Mouse (Mus musculus) stomach, embryonic 16.5 days (tissue): Measurements from ENCODE around the gene Akap5. TPM values are rescaled to one million over a fixed set of nuclear protein-coding genes. Genes with fewer than 3 reads are reported as not detected.
A peak's percentile ranks its signal among the peaks of the same experiment; 100 is the strongest.

Source experiments
- ATAC-seq: fragments of 200-750 bp; cut with Nextera tagmentation; 2 replicates; pipeline ENCODE4 v1.8.0; 2017; ENCODE audit warnings: moderate number of reproducible peaks, moderate TSS enrichment; ENCODE audit not compliant: insufficient read depth, low FRiP score
- H3K27ac ChIP-seq: fragments of 300-500 bp; sonication (generic); 2 replicates; pipeline ENCODE4 v1.5.1; 2014; ENCODE audit warnings: low read length
- H3K27me3 ChIP-seq: fragments of 300-500 bp; sonication (generic); 2 replicates; pipeline ENCODE4 v1.6.1; 2014; ENCODE audit warnings: low read length, control low read depth, mixed read lengths; ENCODE audit not compliant: control insufficient read depth, insufficient read depth
- H3K36me3 ChIP-seq: fragments of 300-500 bp; sonication (generic); 2 replicates; pipeline ENCODE4 v1.6.1; 2014; ENCODE audit warnings: low read length; ENCODE audit not compliant: control insufficient read depth, insufficient read depth
- H3K4me1 ChIP-seq: fragments of 300-500 bp; sonication (generic); 2 replicates; pipeline ENCODE4 v1.6.1; 2014; ENCODE audit warnings: low read length, control low read depth, mixed read lengths; ENCODE audit not compliant: control insufficient read depth, insufficient read depth
- H3K4me2 ChIP-seq: fragments of 300-500 bp; sonication (generic); 2 replicates; pipeline ENCODE4 v1.6.1; 2014; ENCODE audit warnings: low read depth, low read length, mixed read lengths
- H3K4me3 ChIP-seq: fragments of 300-500 bp; sonication (generic); replicated peaks from 2 replicates; pipeline ENCODE4 v1.5.1; 2014; ENCODE audit warnings: mild to moderate bottlenecking, low read length
- H3K9ac ChIP-seq: fragments of 300-500 bp; sonication (generic); 2 replicates; pipeline ENCODE4 v1.6.1; 2014; ENCODE audit warnings: low read length
- H3K9me3 ChIP-seq: fragments of 300-500 bp; sonication (generic); replicated peaks from 2 replicates; pipeline ENCODE4 v1.6.1; 2016; ENCODE audit warnings: low read length, control low read depth; ENCODE audit not compliant: control insufficient read depth
- WGBS: fragments of 180-500 bp; shearing (Covaris S2); extraction: QIAGEN DNeasy Blood & Tissue Kit; methylation state at CpG from one replicate; pipeline ENCODE4 v1.1.7; 2014; 5-methylcytosine and 5-hydroxymethylcytosine counted together
- polyA plus RNA-seq: library from polyadenylated mRNA; unstranded; fragments of >200 nt; fragmentation: Nextera tagmentation; extraction: Ambion mirVana; gene quantifications from 2 replicates; pipeline ENCODE4 v1.2.1, GENCODE M21; 2015

Gene Akap5
- polyA plus RNA-seq: 4.8 TPM in 2 replicates

- H3K27ac ChIP-seq: no peak within 1 kb of the TSS
- WGBS: 2% methylated on average over 53 of the region's 53 CpGs
- ATAC-seq: peak; percentile 93
- peaks cover 2% of the 10 kb centered on the region for H3K4me1 ChIP-seq
- H3K9me3 ChIP-seq: no peaks in the 10 kb centered on the region
- no peaks in the 10 kb centered on the region for H3K36me3 ChIP-seq
- peak within 1 kb of the TSS; percentile 73 for H3K9ac ChIP-seq
- peak within 1 kb of the TSS; percentile 98 for H3K4me2 ChIP-seq
- H3K4me3 ChIP-seq: peak within 1 kb of the TSS; percentile 66
- no peaks in the 10 kb centered on the region for H3K27me3 ChIP-seq
Measured at GRCm38 (mm10) chr12:76324679-76325431, at the start of gene Akap5. Akap5 (plus strand) TSS chr12:76324891.

- Histone ChIP-seq H3K9ac (no peak overlapping the region), H3K36me3 (peaks cover 3% of the 10 kb centered on the region; the same call in 1 of the 2 replicates), H3K4me3 (no peak overlapping the region), H3K4me2 (no peak overlapping the region), H3K4me1 (no peaks in the 10 kb centered on the region), H3K27me3 (no peaks in the 10 kb centered on the region), H3K9me3 (no peaks in the 10 kb centered on the region), H3K27ac (no peak overlapping the region)
- ATAC-seq: no peak
- 49% methylated on average over 6 of the region's 6 CpGs for WGBS
Measured at GRCm38 (mm10) chr12:76278209-76278608, 46.5 kb upstream of the Akap5 start.

- Histone ChIP-seq H3K9me3 (no peaks in the 10 kb centered on the region), H3K36me3 (peaks cover 3% of the 10 kb centered on the region; the same call in 1 of the 2 replicates), H3K4me2 (no peak overlapping the region), H3K27me3 (no peaks in the 10 kb centered on the region), H3K4me3 (no peak overlapping the region), H3K9ac (no peak overlapping the region), H3K4me1 (no peaks in the 10 kb centered on the region), H3K27ac (no peak overlapping the region)
- ATAC-seq: no peak; the same call in 1 of the 2 replicates
- WGBS: 88% methylated on average over 9 of the region's 9 CpGs
Measured at GRCm38 (mm10) chr12:76280556-76280955, 44.1 kb upstream of the Akap5 start.

- H3K27me3 ChIP-seq: no peaks in the 10 kb centered on the region
- H3K4me3 ChIP-seq: no peak overlapping the region
- peaks cover 3% of the 10 kb centered on the region; the same call in 1 of the 2 replicates for H3K36me3 ChIP-seq
- no peaks in the 10 kb centered on the region for H3K9me3 ChIP-seq
- no peak overlapping the region for H3K27ac ChIP-seq
- no peak overlapping the region for H3K9ac ChIP-seq
- no peak overlapping the region for H3K4me2 ChIP-seq
- 66% methylated on average over 2 of the region's 2 CpGs for WGBS
- ATAC-seq: no peak
- no peaks in the 10 kb centered on the region for H3K4me1 ChIP-seq
Measured at GRCm38 (mm10) chr12:76281111-76281660, 43.5 kb upstream of the Akap5 start.

- Histone ChIP-seq H3K27me3 (no peaks in the 10 kb centered on the region), H3K9ac (no peak overlapping the region), H3K4me3 (no peak overlapping the region), H3K36me3 (peaks cover 3% of the 10 kb centered on the region; the same call in 1 of the 2 replicates), H3K27ac (no peak overlapping the region), H3K9me3 (no peaks in the 10 kb centered on the region), H3K4me1 (no peaks in the 10 kb centered on the region), H3K4me2 (no peak overlapping the region)
- no peak for ATAC-seq
- WGBS: 41% methylated on average over 4 of the region's 4 CpGs
Measured at GRCm38 (mm10) chr12:76282132-76282531, 42.6 kb upstream of the Akap5 start.

- no peaks in the 10 kb centered on the region for H3K9me3 ChIP-seq
- ATAC-seq: no peak
- H3K9ac ChIP-seq: no peak overlapping the region
- no peak overlapping the region for H3K4me3 ChIP-seq
- H3K4me1 ChIP-seq: no peaks in the 10 kb centered on the region
- no peak overlapping the region for H3K27ac ChIP-seq
- H3K4me2 ChIP-seq: no peak overlapping the region
- H3K36me3 ChIP-seq: peaks cover 3% of the 10 kb centered on the region; the same call in 1 of the 2 replicates
- no peaks in the 10 kb centered on the region for H3K27me3 ChIP-seq
- 93% methylated on average over 17 of the region's 17 CpGs for WGBS
Measured at GRCm38 (mm10) chr12:76282532-76283173, 42.0 kb upstream of the Akap5 start.

GRCm38 (mm10) chr12:76285418-76285817 is 39.3 kb upstream of the Akap5 start:
- H3K27ac ChIP-seq: no peak overlapping the region
- H3K4me3 ChIP-seq: no peak overlapping the region
- H3K9me3 ChIP-seq: no peaks in the 10 kb centered on the region
- WGBS: 66% methylated on average over 6 of the region's 6 CpGs
- no peaks in the 10 kb centered on the region for H3K36me3 ChIP-seq
- no peaks in the 10 kb centered on the region for H3K27me3 ChIP-seq
- no peak for ATAC-seq
- H3K4me1 ChIP-seq: no peaks in the 10 kb centered on the region
- no peak overlapping the region for H3K9ac ChIP-seq
- no peak overlapping the region for H3K4me2 ChIP-seq

GRCm38 (mm10) chr12:76287986-76288385 is 36.7 kb upstream of the Akap5 start:
- 71% methylated on average over 8 of the region's 8 CpGs for WGBS
- no peaks in the 10 kb centered on the region for H3K9me3 ChIP-seq
- no peak overlapping the region for H3K4me3 ChIP-seq
- H3K36me3 ChIP-seq: peaks cover 4% of the 10 kb centered on the region; the same call in 1 of the 2 replicates
- H3K4me2 ChIP-seq: no peak overlapping the region
- no peak overlapping the region for H3K9ac ChIP-seq
- H3K27ac ChIP-seq: 0 out of 2 replicates have a peak overlapping the region, but pooled peaks have one; percentile 6
- no peaks in the 10 kb centered on the region for H3K27me3 ChIP-seq
- ATAC-seq: no peak
- no peaks in the 10 kb centered on the region for H3K4me1 ChIP-seq

GRCm38 (mm10) chr12:76288494-76288893 is 36.2 kb upstream of the Akap5 start:
- Histone ChIP-seq H3K9me3 (no peaks in the 10 kb centered on the region), H3K4me1 (no peaks in the 10 kb centered on the region), H3K4me2 (no peak overlapping the region), H3K27me3 (no peaks in the 10 kb centered on the region), H3K27ac (no peak overlapping the region), H3K4me3 (no peak overlapping the region), H3K36me3 (peaks cover 4% of the 10 kb centered on the region; the same call in 1 of the 2 replicates), H3K9ac (no peak overlapping the region)
- ATAC-seq: no peak
- 78% methylated on average over 5 of the region's 5 CpGs for WGBS
